Mouse (Mus musculus) kidney, adult 2 months (tissue): Measurements from ENCODE around the gene Prss43. TPM values are rescaled to one million over a fixed set of nuclear protein-coding genes. Genes with fewer than 3 reads are reported as not detected.
A peak's percentile ranks its signal among the peaks of the same experiment; 100 is the strongest.

Source experiments
- DNase-seq: peaks from one replicate; pipeline ENCODE4 v3.0.0; 2021
- H3K27ac ChIP-seq: fragments of 200-500 bp; 2 replicates; pipeline ENCODE4 v1.5.1; 2012; ENCODE audit warnings: low read depth, low read length, control low read depth, inconsistent platforms; ENCODE audit not compliant: insufficient read depth
- H3K27me3 ChIP-seq: fragments of 200-500 bp; replicated peaks from 2 replicates; pipeline ENCODE4 v1.6.1; 2012; ENCODE audit warnings: mild to moderate bottlenecking, moderate library complexity, low read length, inconsistent platforms; ENCODE audit not compliant: control insufficient read depth, insufficient read depth
- H3K36me3 ChIP-seq: fragments of 200-500 bp; 2 replicates; pipeline ENCODE4 v1.6.1; 2012; ENCODE audit warnings: mild to moderate bottlenecking, moderate library complexity, low read length, inconsistent platforms; ENCODE audit not compliant: control insufficient read depth, insufficient read depth
- H3K4me1 ChIP-seq: fragments of 200-500 bp; 2 replicates; pipeline ENCODE4 v1.6.1; 2011; ENCODE audit warnings: low read length; ENCODE audit not compliant: control insufficient read depth, insufficient read depth
- H3K4me3 ChIP-seq: fragments of 200-500 bp; 2 replicates; pipeline ENCODE4 v1.5.1; 2011; ENCODE audit warnings: mild to moderate bottlenecking, low read depth, low read length, control low read depth; ENCODE audit not compliant: insufficient read depth
- CTCF ChIP-seq: fragments of 200-500 bp; conservative IDR thresholded peaks from 2 replicates; pipeline ENCODE4 v1.5.1; 2011; ENCODE audit warnings: low read depth, mild to moderate bottlenecking, control low read depth, low read length, moderate library complexity, mixed read lengths; ENCODE audit not compliant: insufficient read depth, insufficient read length
- POLR2A ChIP-seq: fragments of 200-500 bp; IDR thresholded peaks from one replicate; pipeline ENCODE4 v1.6.1; 2011; ENCODE audit warnings: low read depth, low read length, control low read depth
- WGBS: fragments of 180-500 bp; shearing (Covaris S2); methylation state at CpG from one replicate; pipeline ENCODE4 v1.1.7; 2018; 5-methylcytosine and 5-hydroxymethylcytosine counted together
- polyA plus RNA-seq: library from polyadenylated mRNA; depleted of rRNA; stranded (reverse); fragments of >200 nt; gene quantifications from 2 replicates; pipeline ENCODE4 v1.2.3, GENCODE M21; 2012; rRNA removed

Prss43 gene
- not detected in 2 replicates for polyA plus RNA-seq

DNA sequence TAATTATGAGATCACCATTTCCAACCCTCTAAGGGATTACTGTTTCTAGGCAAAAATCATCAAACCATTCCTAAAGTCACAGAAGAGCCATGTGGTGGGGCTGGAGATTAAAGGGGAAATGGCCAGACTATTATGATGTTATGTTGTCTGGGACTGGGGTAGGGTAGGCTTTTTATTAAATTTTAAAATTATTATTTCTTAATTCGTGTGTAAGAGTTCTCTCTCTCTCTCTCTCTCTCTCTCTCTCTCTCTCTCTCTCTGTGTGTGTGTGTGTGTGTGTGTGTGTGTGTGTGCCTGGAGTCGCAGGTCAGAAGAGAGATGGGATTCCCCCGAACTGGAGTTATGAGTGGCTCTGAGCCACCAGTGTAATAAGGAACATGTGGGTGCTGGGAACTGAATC is at the start of gene Prss43:
Prss43 (plus strand) TSS at position 301 of the 400 bp plus-strand sequence.
- H3K27me3 ChIP-seq: no peaks in the 10 kb centered on the region
- H3K36me3 ChIP-seq: no peaks in the 10 kb centered on the region
- 76% methylated on average over 3 of the region's 3 CpGs for WGBS
- no peak within 1 kb of the TSS for H3K27ac ChIP-seq
- no peak for DNase-seq
- no peaks in the 10 kb centered on the region for H3K4me1 ChIP-seq
- TF ChIP-seq POLR2A: no peak
- no peak for TF ChIP-seq CTCF
- H3K4me3 ChIP-seq: no peak within 1 kb of the TSS

DNA sequence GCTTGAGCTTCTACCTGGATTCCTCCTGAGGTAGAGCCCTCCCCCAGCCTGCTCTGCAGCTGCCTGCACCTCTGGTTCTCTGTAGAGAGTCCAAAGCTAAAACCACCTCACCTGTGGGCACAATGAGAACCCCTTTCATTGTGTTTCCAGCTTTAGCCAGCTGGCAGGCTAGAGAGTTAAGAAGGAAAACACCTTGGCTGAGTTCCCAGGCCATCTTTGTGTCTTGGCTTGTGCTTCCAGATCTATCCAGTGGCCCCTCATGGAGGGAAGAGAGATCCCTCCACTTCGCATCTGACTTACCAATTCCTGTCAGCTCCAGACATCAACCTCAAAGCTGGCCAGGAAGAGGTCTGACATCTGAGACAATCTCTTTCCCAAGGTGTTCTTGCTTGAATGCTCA is 48.4 kb upstream of the Prss43 start:
- DNase-seq: no peak
- Histone ChIP-seq H3K36me3 (no peaks in the 10 kb centered on the region), H3K4me3 (no peak overlapping the region), H3K4me1 (peaks cover 4% of the 10 kb centered on the region; the same call in 1 of the 2 replicates), H3K27ac (no peak overlapping the region), H3K27me3 (no peaks in the 10 kb centered on the region)
- WGBS: 80% methylated on average over 1 of the region's 1 CpGs
- no peak for TF ChIP-seq CTCF
- TF ChIP-seq POLR2A: no peak

DNA sequence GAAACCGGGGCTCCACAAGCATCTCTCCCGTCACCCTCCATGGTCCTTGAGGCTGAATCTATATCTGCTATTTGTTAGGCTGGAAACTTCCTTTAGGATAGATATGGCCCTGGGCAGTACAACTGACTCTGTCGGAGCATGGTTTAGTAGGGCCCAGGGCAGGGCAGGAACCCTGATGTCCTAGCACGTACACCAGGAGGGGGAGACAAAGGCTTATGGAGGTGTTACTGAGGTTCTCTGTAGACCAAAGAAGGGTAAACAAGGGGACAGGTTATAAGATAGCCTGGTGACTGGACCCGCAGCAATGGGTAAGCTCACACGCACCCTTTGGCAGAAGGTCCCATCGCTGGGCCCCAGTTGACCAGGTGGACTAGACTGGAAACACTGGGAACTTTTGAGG is 47.9 kb upstream of the Prss43 start:
- TF ChIP-seq CTCF (0 out of 2 replicates have a peak, but pooled peaks have one; percentile 3), POLR2A (no peak)
- Histone ChIP-seq H3K4me1 (peaks cover 4% of the 10 kb centered on the region; the same call in 1 of the 2 replicates), H3K27me3 (no peaks in the 10 kb centered on the region), H3K27ac (no peak overlapping the region), H3K36me3 (no peaks in the 10 kb centered on the region), H3K4me3 (no peak overlapping the region)
- DNase-seq: no peak
- WGBS: 90% methylated on average over 7 of the region's 7 CpGs

DNA sequence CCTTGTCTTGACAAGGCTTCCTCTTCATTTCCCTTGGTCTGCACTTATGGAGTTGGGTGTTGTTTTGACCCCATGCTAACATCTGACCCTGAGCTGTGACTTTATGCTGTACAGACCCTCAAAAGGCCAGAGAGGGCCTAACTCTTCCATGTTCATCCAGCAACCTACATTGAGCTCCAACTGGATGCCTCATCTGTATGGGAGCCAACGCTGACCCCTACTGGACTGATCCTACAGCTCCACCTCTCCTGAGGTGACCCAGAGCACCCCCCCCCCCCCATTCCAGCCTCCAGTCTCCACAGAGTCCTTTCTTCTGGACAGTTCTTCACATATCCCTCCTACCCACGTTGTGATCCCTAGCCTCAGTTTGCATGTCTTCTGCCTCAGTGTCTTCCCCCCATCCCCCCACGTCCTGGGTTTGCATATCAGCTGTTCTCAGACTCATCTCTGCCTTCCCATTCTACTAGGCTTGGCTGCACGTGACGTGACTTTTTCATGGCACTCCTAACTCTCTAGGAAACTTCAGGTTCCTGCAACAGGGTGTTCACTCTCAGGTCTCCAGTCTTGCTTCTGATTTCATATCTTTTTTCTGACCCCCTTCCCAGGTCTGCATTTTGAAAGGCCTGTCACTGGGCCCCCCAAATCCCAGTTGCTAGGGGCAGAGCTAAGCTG is 47.1 kb upstream of the Prss43 start:
- Histone ChIP-seq H3K36me3 (no peaks in the 10 kb centered on the region), H3K4me3 (no peak overlapping the region), H3K4me1 (peaks cover 4% of the 10 kb centered on the region; the same call in 1 of the 2 replicates), H3K27ac (no peak overlapping the region), H3K27me3 (no peaks in the 10 kb centered on the region)
- no peak for TF ChIP-seq POLR2A
- TF ChIP-seq CTCF: peak; percentile 36
- WGBS: 79% methylated on average over 5 of the region's 5 CpGs
- peak; percentile 35 for DNase-seq

DNA sequence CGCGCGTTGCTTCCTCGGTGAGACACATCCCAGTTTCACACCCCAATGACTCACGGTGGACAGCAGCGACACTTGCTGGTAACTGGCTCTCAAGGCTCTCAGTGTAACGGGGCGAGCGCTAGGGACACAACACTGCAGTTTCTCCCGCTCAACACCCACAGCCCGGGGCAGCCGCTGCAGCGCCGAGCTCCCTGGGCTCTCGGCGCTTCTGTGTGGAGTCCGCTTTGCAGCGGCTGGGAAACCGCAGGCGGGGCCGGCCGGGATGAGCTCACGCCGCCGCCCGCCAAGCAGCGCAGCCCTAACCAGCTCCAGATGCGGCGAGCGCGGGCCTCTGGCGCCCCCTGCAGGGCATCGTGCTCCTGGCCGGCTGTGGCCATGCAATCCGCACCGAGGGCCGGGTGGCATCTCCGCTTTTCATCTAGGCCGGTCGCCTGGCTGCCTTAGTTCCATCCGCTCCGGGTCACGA is 45.2 kb upstream of the Prss43 start:
- no peak overlapping the region for H3K27ac ChIP-seq
- under 1% methylated on average over 43 of the region's 43 CpGs for WGBS
- H3K4me1 ChIP-seq: peaks cover 4% of the 10 kb centered on the region; the same call in 1 of the 2 replicates
- peak overlapping the region; percentile 42 for H3K4me3 ChIP-seq
- H3K36me3 ChIP-seq: no peaks in the 10 kb centered on the region
- TF ChIP-seq POLR2A: no peak
- peak; percentile 70 for TF ChIP-seq CTCF
- DNase-seq: peak; percentile 95
- no peaks in the 10 kb centered on the region for H3K27me3 ChIP-seq

DNA sequence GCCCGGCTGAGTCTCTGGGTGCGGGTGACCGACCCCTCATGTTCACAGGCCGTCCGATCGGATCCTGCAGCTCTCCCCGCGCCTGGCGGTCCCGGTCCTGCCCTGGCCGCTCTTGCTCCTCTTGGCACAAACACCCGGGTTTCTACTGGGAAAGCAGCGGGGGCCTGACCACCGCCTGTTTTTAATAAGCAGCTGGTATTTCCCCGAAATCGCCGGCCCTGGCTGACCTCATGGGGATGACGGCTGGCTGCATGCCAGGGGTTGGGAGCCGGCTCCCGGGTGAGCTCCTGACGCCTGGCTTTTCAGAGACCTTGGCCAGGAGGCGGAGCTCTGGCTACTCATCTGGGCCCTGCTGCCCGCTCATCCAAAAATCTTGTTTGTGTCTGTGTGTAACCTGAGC is 44.8 kb upstream of the Prss43 start:
- peak; percentile 98 for DNase-seq
- Histone ChIP-seq H3K27me3 (no peaks in the 10 kb centered on the region), H3K4me3 (peak overlapping the region; percentile 42), H3K27ac (no peak overlapping the region), H3K36me3 (no peaks in the 10 kb centered on the region), H3K4me1 (peaks cover 4% of the 10 kb centered on the region; the same call in 1 of the 2 replicates)
- TF ChIP-seq POLR2A (no peak), CTCF (0 out of 2 replicates have a peak, but pooled peaks have one; percentile 11)
- 2% methylated on average over 23 of the region's 23 CpGs for WGBS

DNA sequence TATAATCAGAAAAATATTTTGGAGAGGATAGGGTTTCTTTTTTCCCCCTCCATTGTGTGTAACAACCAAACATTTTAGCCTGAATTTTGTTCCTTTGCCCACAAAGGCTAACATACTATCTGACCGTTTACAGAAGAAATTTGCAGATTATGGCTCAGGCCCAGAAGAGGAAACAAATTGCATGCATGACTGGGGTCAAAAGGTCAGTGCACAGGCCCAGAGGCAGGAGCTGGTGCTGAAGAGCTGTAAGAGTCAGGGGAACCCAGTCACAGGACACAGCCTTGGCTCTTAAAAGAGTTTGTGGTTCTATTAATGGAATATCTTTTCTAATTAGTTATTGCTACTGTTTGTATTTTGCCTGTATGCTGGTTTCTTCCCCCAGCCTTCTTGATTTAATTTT is 42.9 kb upstream of the Prss43 start:
- WGBS: 13% methylated on average over 1 of the region's 1 CpGs
- Histone ChIP-seq H3K36me3 (no peaks in the 10 kb centered on the region), H3K4me3 (no peak overlapping the region), H3K27ac (no peak overlapping the region), H3K4me1 (peaks cover 4% of the 10 kb centered on the region; the same call in 1 of the 2 replicates), H3K27me3 (no peaks in the 10 kb centered on the region)
- DNase-seq: peak; percentile 60
- TF ChIP-seq CTCF: no peak
- no peak for TF ChIP-seq POLR2A
